Mouse (Mus musculus) splenic B cell, adult 2 months (primary cell): ENCODE data around the gene Pianp.
A peak's percentile ranks its signal among the peaks of the same experiment; 100 is the strongest.
"Not testable (repeated sequence)": the region's sequence is repeated elsewhere in the genome, so short reads cannot be mapped to it uniquely, and the experiment has no call there.

Experiments used
- DNase-seq: peaks from one replicate; pipeline ENCODE4 v3.0.0-alpha.2; 2011; ENCODE audit warnings: low read depth, low spot score
- H3K27me3 ChIP-seq: 2 replicates; pipeline ENCODE4 v1.6.1; 2012; ENCODE audit warnings: mild to moderate bottlenecking, low read length, moderate library complexity, mixed read lengths; ENCODE audit not compliant: control insufficient read depth, poor library complexity, insufficient read depth, severe bottlenecking
- H3K36me3 ChIP-seq: 2 replicates; pipeline ENCODE4 v1.6.1; 2012; ENCODE audit warnings: mild to moderate bottlenecking, low read length, moderate library complexity, mixed read lengths; ENCODE audit not compliant: control insufficient read depth, poor library complexity, insufficient read depth, severe bottlenecking

The Pianp gene

GRCm38 (mm10) chr6:124995246-124995645, 1.2 kb upstream of the Pianp start:
- H3K27me3 ChIP-seq = peaks cover 1% of the 10 kb centered on the region; the same call in 1 of the 2 replicates
- no peaks in the 10 kb centered on the region for H3K36me3 ChIP-seq
- DNase-seq = no peak

GRCm38 (mm10) chr6:124995831-124996403, 577 bp upstream of the Pianp start:
- Histone ChIP-seq H3K27me3 (peaks cover 1% of the 10 kb centered on the region; the same call in 1 of the 2 replicates), H3K36me3 (no peaks in the 10 kb centered on the region)
- DNase-seq = no peak

- H3K27me3 ChIP-seq = peaks cover 1% of the 10 kb centered on the region; the same call in 1 of the 2 replicates
- no peaks in the 10 kb centered on the region for H3K36me3 ChIP-seq
- DNase-seq = peak; percentile 16
These were observed 1.6 kb downstream of the Pianp start for GRCm38 (mm10) chr6:124998066-124998465.

- Histone ChIP-seq H3K36me3 (no peaks in the 10 kb centered on the region), H3K27me3 (peaks cover 1% of the 10 kb centered on the region; the same call in 1 of the 2 replicates)
- no peak for DNase-seq
These were observed 2.6 kb downstream of the Pianp start for GRCm38 (mm10) chr6:124999091-124999490.

- H3K36me3 ChIP-seq = no peaks in the 10 kb centered on the region
- H3K27me3 ChIP-seq = peaks cover 1% of the 10 kb centered on the region; the same call in 1 of the 2 replicates
- no peak for DNase-seq
These were observed 3.1 kb downstream of the Pianp start for GRCm38 (mm10) chr6:124999546-124999945.

GRCm38 (mm10) chr6:125003706-125004105, 7.2 kb downstream of the Pianp start:
- DNase-seq = no peak
- H3K27me3 ChIP-seq = no peaks in the 10 kb centered on the region
- no peaks in the 10 kb centered on the region for H3K36me3 ChIP-seq

GRCm38 (mm10) chr6:125005086-125005485, 8.6 kb downstream of the Pianp start:
- no peak for DNase-seq
- Histone ChIP-seq H3K27me3 (no peaks in the 10 kb centered on the region), H3K36me3 (no peaks in the 10 kb centered on the region)

- no peaks in the 10 kb centered on the region for H3K27me3 ChIP-seq
- no peaks in the 10 kb centered on the region for H3K36me3 ChIP-seq
- no peak for DNase-seq
These were observed 11.6 kb downstream of the Pianp start for GRCm38 (mm10) chr6:125008060-125008459.

GRCm38 (mm10) chr6:125008586-125009128, 12.2 kb downstream of the Pianp start:
- peak; percentile 98 for DNase-seq
- H3K36me3 ChIP-seq = no peaks in the 10 kb centered on the region

GRCm38 (mm10) chr6:125009129-125009180, 12.5 kb downstream of the Pianp start, which contains the start of gene Zfp384:
Gene Zfp384 (plus strand): TSS chr6:125009145.
- no peak for DNase-seq
- H3K27me3 ChIP-seq = no peaks in the 10 kb centered on the region

More at GRCm38 (mm10) chr6:125008586-125009128, 12.2 kb downstream of the Pianp start:
- H3K27me3 ChIP-seq = no peaks in the 10 kb centered on the region

GRCm38 (mm10) chr6:125009181-125010073, 12.9 kb downstream of the Pianp start:
- H3K27me3 ChIP-seq = no peaks in the 10 kb centered on the region
- H3K36me3 ChIP-seq = no peaks in the 10 kb centered on the region
- peak; percentile 89 for DNase-seq

More at GRCm38 (mm10) chr6:125009129-125009180, 12.5 kb downstream of the Pianp start, which contains the start of gene Zfp384:
- H3K36me3 ChIP-seq = no peaks in the 10 kb centered on the region

- peaks cover 8% of the 10 kb centered on the region for H3K36me3 ChIP-seq
- H3K27me3 ChIP-seq = no peaks in the 10 kb centered on the region
- DNase-seq = no peak
These were observed 21.2 kb downstream of the Pianp start for GRCm38 (mm10) chr6:125017682-125018081.

- peak; percentile 84 for DNase-seq
- H3K27me3 ChIP-seq = not testable (repeated sequence)
- H3K36me3 ChIP-seq = peaks cover 11% of the 10 kb centered on the region; the same call in 1 of the 2 replicates
These were observed 34.0 kb downstream of the Pianp start for GRCm38 (mm10) chr6:125030532-125030931.

- peaks cover 10% of the 10 kb centered on the region; the same call in 1 of the 2 replicates for H3K36me3 ChIP-seq
- DNase-seq = no peak
- H3K27me3 ChIP-seq = no peaks in the 10 kb centered on the region; the same call in 1 of the 2 replicates
These were observed 35.1 kb downstream of the Pianp start for GRCm38 (mm10) chr6:125031604-125032003.

- DNase-seq = no peak
- H3K36me3 ChIP-seq = peaks cover 2% of the 10 kb centered on the region
These were observed 42.2 kb downstream of the Pianp start for GRCm38 (mm10) chr6:125038666-125039065.

More at GRCm38 (mm10) chr6:125038666-125039065, 42.2 kb downstream of the Pianp start:
- no peaks in the 10 kb centered on the region for H3K27me3 ChIP-seq
